Mouse (Mus musculus): Measurements from ENCODE around the gene 4931428F04Rik.

- TF ChIP-seq CTCF (IDR thresholded peaks at IDR 0.05; ENCODE audit: low read depth) (peak; percentile 48), EP300 (IDR thresholded peaks at IDR 0.05; ENCODE audit: low read depth) (no peak)
Observed at GRCm38 (mm10) chr8:105288958-105289732, 519 bp downstream of the 4931428F04Rik start.

All from liver, postnatal 0 days (tissue).